Mouse (Mus musculus): Measurements from ENCODE around the gene Mmrn2. TPM values are rescaled to one million over a fixed set of nuclear protein-coding genes. Genes with fewer than 3 reads are reported as not detected.

Gene Mmrn2
- polyA plus RNA-seq, 1 experiment from 2014 or later, result 4.2 TPM

DNA sequence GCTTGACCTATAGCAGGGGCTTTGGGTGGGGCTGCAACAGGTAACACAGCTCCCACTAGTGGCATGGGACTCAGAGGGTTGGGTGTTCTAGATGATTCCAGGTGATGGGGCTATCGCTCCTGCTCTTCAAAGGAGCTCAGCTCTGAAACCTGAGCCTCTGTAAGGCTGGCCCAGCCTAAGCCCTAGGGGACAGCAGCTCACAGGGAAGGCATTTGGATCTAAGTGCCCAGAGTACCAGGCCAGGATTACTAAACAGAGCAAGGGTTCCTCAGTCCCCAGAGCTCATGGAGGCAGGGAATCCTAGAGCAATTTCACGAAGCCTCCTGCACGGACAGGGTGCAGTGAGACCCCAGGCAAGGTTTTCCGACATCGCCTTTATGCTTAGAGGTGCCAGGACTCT is 676 bp downstream of the Mmrn2 start:
- 0 out of 2 replicates have a peak, but pooled peaks cover 10% of the 10 kb centered on the region for H3K4me1 ChIP-seq (ENCODE audit: control insufficient read depth, insufficient read depth, low read length)
- WGBS, result 82% methylated on average over 5 of the region's 5 CpGs
- no peak overlapping the region for H3K9ac ChIP-seq (replicated peaks; ENCODE audit: low read length)
- no peak for ATAC-seq (ENCODE audit: low FRiP score, low TSS enrichment)
- no peaks in the 10 kb centered on the region for H3K27me3 ChIP-seq (ENCODE audit: control insufficient read depth, insufficient read depth, low read length)
- H3K36me3 ChIP-seq (ENCODE audit: control insufficient read depth, insufficient read depth, low read length), result no peaks in the 10 kb centered on the region
- no peak overlapping the region for H3K4me3 ChIP-seq (replicated peaks; ENCODE audit: low read depth, low read length)
- H3K9me3 ChIP-seq (ENCODE audit: control insufficient read depth, low read length), result no peaks in the 10 kb centered on the region
- H3K4me2 ChIP-seq (ENCODE audit: low read length), result no peak overlapping the region
- no peak for DNase-seq
- no peak overlapping the region for H3K27ac ChIP-seq (replicated peaks; ENCODE audit: low read depth, low read length)

DNA sequence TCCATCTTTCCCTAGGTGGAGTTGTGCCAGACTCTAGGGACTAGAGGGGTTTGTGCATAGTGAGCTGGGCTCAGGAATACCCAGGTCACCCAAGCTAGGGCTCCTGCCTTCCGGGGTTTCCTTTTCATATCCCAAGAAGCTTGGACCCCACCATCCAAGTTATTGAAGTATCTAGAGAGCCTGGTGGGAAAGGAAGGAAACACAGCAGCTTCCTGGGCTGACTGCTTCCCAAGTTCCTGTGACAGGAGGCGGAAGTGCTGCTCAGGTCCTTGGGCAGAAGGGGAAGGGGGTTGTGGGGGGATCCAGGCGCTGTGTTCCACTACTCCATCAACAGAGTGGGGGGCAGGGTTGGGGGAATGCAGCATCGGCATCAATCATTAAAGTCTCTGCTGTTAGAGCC is 1.9 kb downstream of the Mmrn2 start:
- Histone ChIP-seq H3K4me2 (ENCODE audit: low read length) (no peak overlapping the region), H3K4me3 (replicated peaks; ENCODE audit: low read depth, low read length) (no peak overlapping the region), H3K27me3 (ENCODE audit: control insufficient read depth, insufficient read depth, low read length) (no peaks in the 10 kb centered on the region), H3K27ac (replicated peaks; ENCODE audit: low read depth, low read length) (no peak overlapping the region), H3K4me1 (ENCODE audit: control insufficient read depth, insufficient read depth, low read length) (0 out of 2 replicates have a peak, but pooled peaks cover 10% of the 10 kb centered on the region), H3K36me3 (ENCODE audit: control insufficient read depth, insufficient read depth, low read length) (no peaks in the 10 kb centered on the region), H3K9me3 (ENCODE audit: control insufficient read depth, low read length) (no peaks in the 10 kb centered on the region), H3K9ac (replicated peaks; ENCODE audit: low read length) (no peak overlapping the region)
- 86% methylated on average over 4 of the region's 4 CpGs for WGBS
- no peak for ATAC-seq (ENCODE audit: low FRiP score, low TSS enrichment)
- no peak for DNase-seq

DNA sequence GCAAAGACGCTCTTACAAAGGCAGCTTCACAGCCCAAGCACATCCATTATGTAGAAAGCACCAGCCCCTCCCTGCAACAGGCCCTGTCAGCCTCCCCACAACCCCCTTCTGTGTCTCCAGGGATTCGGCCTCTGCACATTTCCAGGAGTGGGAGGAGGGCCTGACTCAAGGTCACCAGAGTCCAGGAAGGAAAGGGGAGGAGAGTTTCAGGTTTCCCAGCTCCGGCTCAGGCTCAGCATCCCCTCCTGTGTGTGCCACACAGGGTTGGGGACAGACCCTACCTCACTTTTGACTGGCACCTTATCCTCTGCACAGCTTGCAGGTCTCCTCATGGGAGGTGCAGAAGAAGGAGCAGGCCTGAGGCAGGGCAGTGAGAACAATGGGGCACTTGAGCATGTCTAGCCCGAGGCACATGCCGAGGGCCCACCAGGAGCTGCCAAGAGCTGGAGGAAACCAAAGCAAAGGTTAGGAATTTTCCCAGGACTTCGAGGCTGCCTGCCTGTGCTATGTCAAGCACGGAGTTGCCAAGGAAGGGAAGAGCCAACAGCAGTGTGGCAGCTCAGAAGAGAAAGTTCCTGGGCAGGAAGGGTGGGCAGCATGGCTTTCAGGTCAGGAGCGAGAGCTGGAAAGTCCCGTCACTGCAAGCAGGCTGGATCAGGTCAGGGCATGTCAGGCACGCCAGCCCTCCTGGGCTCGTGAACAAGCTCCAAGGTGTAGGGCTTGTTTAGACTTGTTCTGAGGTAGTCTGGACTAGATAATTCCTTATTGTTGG is 3.5 kb downstream of the Mmrn2 start:
- 0 out of 2 replicates have a peak, but pooled peaks cover 10% of the 10 kb centered on the region for H3K4me1 ChIP-seq (ENCODE audit: control insufficient read depth, insufficient read depth, low read length)
- peak; percentile 41; the same call in 1 of the 2 replicates for ATAC-seq (ENCODE audit: low FRiP score, low TSS enrichment)
- 47% methylated on average over 11 of the region's 11 CpGs for WGBS
- no peak overlapping the region for H3K4me2 ChIP-seq (ENCODE audit: low read length)
- H3K9ac ChIP-seq (replicated peaks; ENCODE audit: low read length), result no peak overlapping the region
- H3K4me3 ChIP-seq (replicated peaks; ENCODE audit: low read depth, low read length), result no peak overlapping the region
- no peaks in the 10 kb centered on the region for H3K27me3 ChIP-seq (ENCODE audit: control insufficient read depth, insufficient read depth, low read length)
- no peaks in the 10 kb centered on the region for H3K36me3 ChIP-seq (ENCODE audit: control insufficient read depth, insufficient read depth, low read length)
- peak; percentile 39 for DNase-seq
- peak overlapping the region; percentile 32; the same call in 1 of the 2 replicates for H3K27ac ChIP-seq (replicated peaks; ENCODE audit: low read depth, low read length)
- H3K9me3 ChIP-seq (ENCODE audit: control insufficient read depth, low read length), result no peaks in the 10 kb centered on the region

DNA sequence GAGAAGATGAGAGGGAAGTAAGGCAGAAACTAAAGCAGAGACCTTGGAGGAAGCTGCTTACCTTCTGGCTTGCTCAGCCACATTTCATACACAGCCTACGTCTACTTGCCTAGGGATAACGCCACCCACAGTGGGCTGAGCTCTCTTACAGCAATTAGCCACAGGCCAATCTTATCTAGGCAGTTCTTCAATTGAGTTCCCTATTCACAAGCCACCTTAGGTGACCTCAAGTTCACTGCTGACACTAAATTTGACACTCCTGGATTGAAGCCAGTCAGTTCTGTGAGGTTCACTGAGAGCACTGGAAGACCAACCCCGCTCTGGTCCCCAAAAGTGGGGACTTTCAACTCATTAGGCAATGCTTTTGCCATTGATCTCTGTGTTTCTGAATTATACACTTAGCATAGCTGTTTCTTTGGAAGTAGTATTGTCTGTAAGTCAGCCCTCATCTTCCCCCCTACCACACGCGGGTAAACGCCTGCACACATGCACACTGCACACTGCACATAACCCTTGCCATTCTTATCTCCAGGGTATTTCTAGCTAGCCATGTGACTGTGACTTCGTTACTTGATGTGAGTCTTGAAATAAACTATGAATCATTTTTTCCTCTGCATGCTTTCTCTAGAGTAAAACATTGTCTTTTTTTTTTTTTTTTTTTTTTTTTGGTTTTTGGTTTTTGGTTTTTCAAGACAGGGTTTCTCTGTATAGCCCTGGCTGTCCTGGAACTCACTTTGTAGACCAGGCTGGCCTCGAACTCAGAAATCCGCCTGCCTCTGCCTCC is 7.8 kb downstream of the Mmrn2 start:
- Histone ChIP-seq H3K9me3 (ENCODE audit: control insufficient read depth, low read length) (no peaks in the 10 kb centered on the region), H3K9ac (replicated peaks; ENCODE audit: low read length) (no peak overlapping the region), H3K4me3 (replicated peaks; ENCODE audit: low read depth, low read length) (no peak overlapping the region), H3K36me3 (ENCODE audit: control insufficient read depth, insufficient read depth, low read length) (no peaks in the 10 kb centered on the region), H3K27me3 (ENCODE audit: control insufficient read depth, insufficient read depth, low read length) (no peaks in the 10 kb centered on the region), H3K4me1 (ENCODE audit: control insufficient read depth, insufficient read depth, low read length) (0 out of 2 replicates have a peak, but pooled peaks cover 8% of the 10 kb centered on the region), H3K27ac (replicated peaks; ENCODE audit: low read depth, low read length) (no peak overlapping the region), H3K4me2 (ENCODE audit: low read length) (no peak overlapping the region)
- WGBS, result 96% methylated on average over 9 of the region's 9 CpGs
- ATAC-seq (ENCODE audit: low FRiP score, low TSS enrichment) (no peak), DNase-seq (no peak)

DNA sequence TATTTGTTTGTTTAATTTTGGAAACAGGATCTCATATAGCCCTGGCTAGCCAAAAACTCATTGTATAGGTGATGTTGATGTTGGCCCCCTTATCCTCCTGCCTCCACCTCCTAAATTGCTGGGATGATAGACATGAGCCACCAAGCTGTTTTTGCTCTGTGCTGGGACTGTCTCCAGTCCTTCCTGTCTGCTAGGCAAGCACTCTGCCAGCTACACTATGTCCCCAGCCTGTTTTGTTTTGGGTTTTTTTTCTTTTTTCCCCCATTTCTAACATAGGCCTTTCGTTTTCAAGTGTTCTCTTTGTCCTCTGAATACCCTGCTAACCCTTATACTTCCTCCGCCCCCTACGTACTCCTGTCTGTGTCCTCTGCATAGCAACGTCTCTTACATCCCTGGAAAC is 18.0 kb downstream of the Mmrn2 start:
- Histone ChIP-seq H3K9me3 (ENCODE audit: control insufficient read depth, low read length) (peaks cover 3% of the 10 kb centered on the region; the same call in 1 of the 2 replicates), H3K4me2 (ENCODE audit: low read length) (no peak overlapping the region), H3K27ac (replicated peaks; ENCODE audit: low read depth, low read length) (no peak overlapping the region), H3K4me1 (ENCODE audit: control insufficient read depth, insufficient read depth, low read length) (no peaks in the 10 kb centered on the region), H3K27me3 (ENCODE audit: control insufficient read depth, insufficient read depth, low read length) (no peaks in the 10 kb centered on the region), H3K36me3 (ENCODE audit: control insufficient read depth, insufficient read depth, low read length) (no peaks in the 10 kb centered on the region), H3K4me3 (replicated peaks; ENCODE audit: low read depth, low read length) (no peak overlapping the region), H3K9ac (replicated peaks; ENCODE audit: low read length) (no peak overlapping the region)
- DNase-seq, result peak; percentile 7
- 39% methylated on average over 4 of the region's 4 CpGs for WGBS
- ATAC-seq (ENCODE audit: low FRiP score, low TSS enrichment), result no peak

DNA sequence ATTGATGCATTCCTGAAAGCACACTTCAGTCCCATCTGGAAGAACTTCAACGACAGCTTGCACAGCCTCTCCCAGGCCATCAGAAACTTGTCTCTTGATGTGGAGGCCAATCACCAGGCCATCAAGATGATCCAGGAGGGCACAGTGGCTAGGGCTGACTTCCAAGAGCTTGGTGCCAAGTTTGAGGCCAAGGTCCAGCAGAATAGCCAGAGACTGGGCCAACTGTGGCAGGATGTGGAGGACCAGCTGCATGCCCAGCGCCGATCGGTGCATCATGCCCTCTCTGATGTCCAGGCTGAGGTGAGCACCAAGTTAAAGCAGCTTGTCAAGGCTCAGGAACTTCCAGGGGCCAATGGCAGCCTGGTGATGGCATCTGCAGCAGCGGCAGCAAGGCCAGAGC is 22.6 kb downstream of the Mmrn2 start:
- H3K27me3 ChIP-seq (ENCODE audit: control insufficient read depth, insufficient read depth, low read length), result no peaks in the 10 kb centered on the region
- DNase-seq, result no peak
- 92% methylated on average over 5 of the region's 5 CpGs for WGBS

DNA sequence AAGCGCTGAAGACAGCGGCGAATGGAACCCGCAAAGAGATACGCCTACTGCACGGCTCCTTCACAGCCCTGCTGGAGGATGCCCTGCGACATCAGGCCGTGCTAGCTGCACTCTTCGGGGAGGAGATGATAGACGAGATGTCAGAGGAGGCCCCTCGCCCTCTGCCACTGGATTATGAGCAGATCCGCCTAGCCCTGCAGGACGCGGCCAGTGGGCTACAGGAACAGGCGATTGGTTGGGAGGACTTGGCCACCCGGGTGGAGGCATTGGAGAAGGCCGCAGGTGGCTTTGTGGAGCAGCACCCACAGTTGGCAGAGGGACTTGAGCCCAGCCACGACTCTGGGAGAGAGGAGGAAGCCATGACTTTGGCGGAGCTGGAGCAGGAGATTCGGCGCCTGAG is 23.6 kb downstream of the Mmrn2 start:
- no peak for DNase-seq
- Histone ChIP-seq H3K9ac (replicated peaks; ENCODE audit: low read length) (no peak overlapping the region), H3K27me3 (ENCODE audit: control insufficient read depth, insufficient read depth, low read length) (no peaks in the 10 kb centered on the region), H3K4me2 (ENCODE audit: low read length) (no peak overlapping the region), H3K9me3 (ENCODE audit: control insufficient read depth, low read length) (no peaks in the 10 kb centered on the region), H3K4me1 (ENCODE audit: control insufficient read depth, insufficient read depth, low read length) (no peaks in the 10 kb centered on the region), H3K27ac (replicated peaks; ENCODE audit: low read depth, low read length) (no peak overlapping the region), H3K4me3 (replicated peaks; ENCODE audit: low read depth, low read length) (no peak overlapping the region), H3K36me3 (ENCODE audit: control insufficient read depth, insufficient read depth, low read length) (peaks cover 13% of the 10 kb centered on the region; the same call in 1 of the 2 replicates)
- ATAC-seq (ENCODE audit: low FRiP score, low TSS enrichment), result no peak
- WGBS, result 94% methylated on average over 21 of the region's 21 CpGs

More for the DNA sequence above, 22.6 kb downstream of the Mmrn2 start:
- no peak overlapping the region for H3K9ac ChIP-seq (replicated peaks; ENCODE audit: low read length)
- no peak for ATAC-seq (ENCODE audit: low FRiP score, low TSS enrichment)
- no peaks in the 10 kb centered on the region for H3K9me3 ChIP-seq (ENCODE audit: control insufficient read depth, low read length)
- peaks cover 13% of the 10 kb centered on the region; the same call in 1 of the 2 replicates for H3K36me3 ChIP-seq (ENCODE audit: control insufficient read depth, insufficient read depth, low read length)
- H3K4me2 ChIP-seq (ENCODE audit: low read length), result no peak overlapping the region
- no peak overlapping the region for H3K4me3 ChIP-seq (replicated peaks; ENCODE audit: low read depth, low read length)
- H3K4me1 ChIP-seq (ENCODE audit: control insufficient read depth, insufficient read depth, low read length), result no peaks in the 10 kb centered on the region
- H3K27ac ChIP-seq (replicated peaks; ENCODE audit: low read depth, low read length), result no peak overlapping the region

DNA sequence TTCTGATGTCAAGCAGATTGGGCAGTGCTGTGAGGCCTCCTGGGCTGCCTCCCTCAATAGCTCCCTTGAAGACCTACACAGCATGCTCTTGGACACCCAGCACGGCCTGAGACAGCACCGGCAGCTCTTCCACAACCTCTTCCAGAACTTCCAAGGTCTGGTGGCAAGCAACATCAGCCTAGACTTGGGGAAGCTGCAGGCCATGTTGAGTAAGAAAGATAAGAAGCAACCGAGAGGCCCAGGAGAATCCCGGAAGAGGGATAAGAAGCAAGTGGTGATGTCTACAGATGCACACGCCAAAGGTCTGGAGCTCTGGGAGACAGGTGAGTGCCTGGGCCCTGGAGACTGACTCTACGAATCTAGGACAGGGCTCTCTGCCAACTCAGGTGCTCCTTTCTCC is 24.0 kb downstream of the Mmrn2 start:
- no peak overlapping the region for H3K4me3 ChIP-seq (replicated peaks; ENCODE audit: low read depth, low read length)
- no peak overlapping the region for H3K4me2 ChIP-seq (ENCODE audit: low read length)
- ATAC-seq (ENCODE audit: low FRiP score, low TSS enrichment) (no peak), DNase-seq (no peak)
- 98% methylated on average over 6 of the region's 6 CpGs for WGBS
- H3K36me3 ChIP-seq (ENCODE audit: control insufficient read depth, insufficient read depth, low read length), result peaks cover 13% of the 10 kb centered on the region; the same call in 1 of the 2 replicates
- H3K9ac ChIP-seq (replicated peaks; ENCODE audit: low read length), result no peak overlapping the region
- H3K27ac ChIP-seq (replicated peaks; ENCODE audit: low read depth, low read length), result no peak overlapping the region
- no peaks in the 10 kb centered on the region for H3K27me3 ChIP-seq (ENCODE audit: control insufficient read depth, insufficient read depth, low read length)
- H3K4me1 ChIP-seq (ENCODE audit: control insufficient read depth, insufficient read depth, low read length), result no peaks in the 10 kb centered on the region
- H3K9me3 ChIP-seq (ENCODE audit: control insufficient read depth, low read length), result no peaks in the 10 kb centered on the region
